Mouse (Mus musculus): Measurements from ENCODE around the gene Psd. TPM values are rescaled to one million over a fixed set of nuclear protein-coding genes. Genes with fewer than 3 reads are reported as not detected.

Psd gene
- polyA plus RNA-seq, 1 experiment from 2014 or later: 58.4 TPM

- Histone ChIP-seq H3K9ac (peak overlapping the region; percentile 84), H3K36me3 (no peaks in the 10 kb centered on the region), H3K4me2 (peak overlapping the region; percentile 99), H3K27me3 (peaks cover 48% of the 10 kb centered on the region), H3K27ac (no peak overlapping the region), H3K4me3 (no peak overlapping the region), H3K4me1 (replicated peaks) (peaks cover 88% of the 10 kb centered on the region), H3K9me3 (no peaks in the 10 kb centered on the region)
- WGBS: 77% methylated on average over 11 of the region's 11 CpGs
- ATAC-seq (ENCODE audit: low FRiP score): no peak
Observed at GRCm38 (mm10) chr19:46324366-46324765, 2.6 kb downstream of the Psd start.

GRCm38 (mm10) chr19:46323716-46324115, 3.2 kb downstream of the Psd start:
- no peak for ATAC-seq (ENCODE audit: low FRiP score)
- Histone ChIP-seq H3K27ac (no peak overlapping the region), H3K9me3 (no peaks in the 10 kb centered on the region), H3K27me3 (peaks cover 55% of the 10 kb centered on the region), H3K9ac (peak overlapping the region; percentile 84; the same call in 1 of the 2 replicates), H3K4me1 (replicated peaks) (peaks cover 88% of the 10 kb centered on the region), H3K4me2 (peak overlapping the region; percentile 0; the same call in 1 of the 2 replicates), H3K4me3 (no peak overlapping the region), H3K36me3 (no peaks in the 10 kb centered on the region)
- 80% methylated on average over 5 of the region's 5 CpGs for WGBS

GRCm38 (mm10) chr19:46322996-46323572, 3.9 kb downstream of the Psd start:
- no peak for ATAC-seq (ENCODE audit: low FRiP score)
- Histone ChIP-seq H3K4me2 (peak overlapping the region; percentile 44; the same call in 1 of the 2 replicates), H3K9ac (peak overlapping the region; percentile 62), H3K4me3 (no peak overlapping the region), H3K27me3 (peaks cover 61% of the 10 kb centered on the region), H3K9me3 (no peaks in the 10 kb centered on the region), H3K36me3 (no peaks in the 10 kb centered on the region), H3K27ac (peak overlapping the region; percentile 82; the same call in 1 of the 2 replicates), H3K4me1 (replicated peaks) (peaks cover 95% of the 10 kb centered on the region)
- 82% methylated on average over 13 of the region's 13 CpGs for WGBS

GRCm38 (mm10) chr19:46322144-46322995, 4.6 kb downstream of the Psd start:
- H3K36me3 ChIP-seq: no peaks in the 10 kb centered on the region
- peaks cover 96% of the 10 kb centered on the region for H3K4me1 ChIP-seq (replicated peaks)
- H3K4me2 ChIP-seq: peak overlapping the region; percentile 44
- H3K27me3 ChIP-seq: peaks cover 68% of the 10 kb centered on the region
- ATAC-seq (ENCODE audit: low FRiP score): no peak
- H3K4me3 ChIP-seq: no peak overlapping the region
- peak overlapping the region; percentile 82 for H3K27ac ChIP-seq
- 54% methylated on average over 11 of the region's 11 CpGs for WGBS
- H3K9ac ChIP-seq: peak overlapping the region; percentile 62
- no peaks in the 10 kb centered on the region for H3K9me3 ChIP-seq

- ATAC-seq (ENCODE audit: low FRiP score): peak; percentile 50
- Histone ChIP-seq H3K4me2 (peak overlapping the region; percentile 44), H3K27me3 (peaks cover 78% of the 10 kb centered on the region), H3K4me1 (replicated peaks) (peaks cover 98% of the 10 kb centered on the region), H3K4me3 (0 out of 2 replicates have a peak overlapping the region, but pooled peaks have one; percentile 8), H3K9me3 (no peaks in the 10 kb centered on the region), H3K27ac (peak overlapping the region; percentile 82), H3K9ac (peak overlapping the region; percentile 62), H3K36me3 (no peaks in the 10 kb centered on the region)
- WGBS: 15% methylated on average over 6 of the region's 6 CpGs
Observed at GRCm38 (mm10) chr19:46321101-46321943, 5.6 kb downstream of the Psd start.

- peaks cover 99% of the 10 kb centered on the region for H3K4me1 ChIP-seq (replicated peaks)
- 90% methylated on average over 8 of the region's 8 CpGs for WGBS
- no peaks in the 10 kb centered on the region for H3K9me3 ChIP-seq
- H3K9ac ChIP-seq: no peak overlapping the region
- H3K27ac ChIP-seq: peak overlapping the region; percentile 82; the same call in 1 of the 2 replicates
- H3K27me3 ChIP-seq: peaks cover 81% of the 10 kb centered on the region
- 0 out of 2 replicates have a peak overlapping the region, but pooled peaks have one; percentile 44 for H3K4me2 ChIP-seq
- no peaks in the 10 kb centered on the region for H3K36me3 ChIP-seq
- no peak for ATAC-seq (ENCODE audit: low FRiP score)
- no peak overlapping the region for H3K4me3 ChIP-seq
Observed at GRCm38 (mm10) chr19:46320076-46320785, 6.7 kb downstream of the Psd start.

- Histone ChIP-seq H3K4me2 (peak overlapping the region; percentile 76), H3K27ac (peak overlapping the region; percentile 81), H3K9me3 (no peaks in the 10 kb centered on the region), H3K9ac (no peak overlapping the region), H3K36me3 (peaks cover 13% of the 10 kb centered on the region), H3K4me1 (replicated peaks) (peaks cover 85% of the 10 kb centered on the region), H3K27me3 (peaks cover 81% of the 10 kb centered on the region), H3K4me3 (peak overlapping the region; percentile 57)
- WGBS: 11% methylated on average over 16 of the region's 16 CpGs
- 0 out of 2 replicates have a peak, but pooled peaks have one; percentile 17 for ATAC-seq (ENCODE audit: low FRiP score)
Observed at GRCm38 (mm10) chr19:46318586-46319378, 8.2 kb downstream of the Psd start.

- peak overlapping the region; percentile 81 for H3K27ac ChIP-seq
- no peaks in the 10 kb centered on the region for H3K9me3 ChIP-seq
- H3K4me1 ChIP-seq (replicated peaks): peaks cover 77% of the 10 kb centered on the region
- ATAC-seq (ENCODE audit: low FRiP score): peak; percentile 15; the same call in 1 of the 2 replicates
- H3K36me3 ChIP-seq: peaks cover 20% of the 10 kb centered on the region
- WGBS: 2% methylated on average over 29 of the region's 42 CpGs
- peak overlapping the region; percentile 57 for H3K4me3 ChIP-seq
- peak overlapping the region; percentile 84 for H3K9ac ChIP-seq
- peak overlapping the region; percentile 76 for H3K4me2 ChIP-seq
- H3K27me3 ChIP-seq: peaks cover 81% of the 10 kb centered on the region
Observed at GRCm38 (mm10) chr19:46318031-46318471, 8.9 kb downstream of the Psd start.

- Histone ChIP-seq H3K4me2 (peak overlapping the region; percentile 76), H3K27me3 (peaks cover 84% of the 10 kb centered on the region)
- ATAC-seq (ENCODE audit: low FRiP score): peak; percentile 25
Observed at GRCm38 (mm10) chr19:46317546-46317885, 9.4 kb downstream of the Psd start.

GRCm38 (mm10) chr19:46316846-46317545, 10.0 kb downstream of the Psd start:
- no peak for ATAC-seq (ENCODE audit: low FRiP score)
- Histone ChIP-seq H3K4me1 (replicated peaks) (peaks cover 67% of the 10 kb centered on the region), H3K27me3 (peaks cover 89% of the 10 kb centered on the region), H3K4me2 (peak overlapping the region; percentile 76), H3K4me3 (peak overlapping the region; percentile 57), H3K9ac (peak overlapping the region; percentile 84), H3K27ac (peak overlapping the region; percentile 81), H3K9me3 (no peaks in the 10 kb centered on the region), H3K36me3 (peaks cover 31% of the 10 kb centered on the region)
- 32% methylated on average over 15 of the region's 15 CpGs for WGBS

More at GRCm38 (mm10) chr19:46317546-46317885, 9.4 kb downstream of the Psd start:
- H3K36me3 ChIP-seq: peaks cover 25% of the 10 kb centered on the region
- H3K9me3 ChIP-seq: no peaks in the 10 kb centered on the region
- H3K27ac ChIP-seq: peak overlapping the region; percentile 81
- peak overlapping the region; percentile 57 for H3K4me3 ChIP-seq
- H3K4me1 ChIP-seq (replicated peaks): peaks cover 72% of the 10 kb centered on the region
- WGBS: under 1% methylated on average over 39 of the region's 48 CpGs
- H3K9ac ChIP-seq: peak overlapping the region; percentile 84
